In the genomic region with DNA sequence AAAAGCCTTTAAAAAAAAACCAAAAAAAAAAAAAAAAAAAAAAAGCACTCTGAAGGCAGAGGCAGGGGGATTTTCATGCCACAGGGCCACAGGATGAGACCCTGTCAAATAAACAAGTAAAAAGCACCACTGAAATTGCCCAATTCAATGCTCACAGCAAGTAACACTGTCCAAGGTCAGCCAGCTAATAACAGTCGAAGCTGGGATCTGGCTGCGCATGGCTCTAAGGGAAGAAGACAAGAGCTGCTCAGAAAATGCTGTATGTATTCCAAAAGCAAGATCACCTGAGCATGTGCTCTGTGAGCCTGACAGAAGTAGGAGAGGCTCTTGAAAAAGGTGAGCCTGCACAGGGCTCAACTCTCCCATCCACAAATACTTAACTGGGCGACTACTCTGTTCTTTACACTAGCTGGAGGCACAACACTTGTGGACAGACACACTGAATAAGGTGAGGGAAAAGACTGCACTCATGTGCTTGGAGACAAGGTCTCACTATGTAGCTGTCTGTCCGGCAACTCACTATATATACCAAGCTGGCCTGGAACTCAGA, we compare ENCODE assay signal across 9 mouse cellular contexts. TPM values are rescaled to one million over a fixed set of nuclear protein-coding genes. Genes with fewer than 3 reads are reported as not detected.
DNase-seq lines count a peak whose midpoint lies in the region; ATAC-seq lines count a peak whose summit lies in the region.
"Had no signal": no experiment of that assay in that cellular context is flagged by ENCODE, and none has a peak within 500 bp of the region (broad histone marks: within the 10 kb centered on the region; RNA-seq: fewer than 3 reads in every experiment).

No protein-coding gene starts in this region.

- no peak overlapping the region for H3K9ac ChIP-seq in forebrain, embryonic 15.5 days (replicated peaks)
- H3K9ac ChIP-seq in lung, embryonic 16.5 days (ENCODE audit: low read length), result peak overlapping the region; percentile 16
- H3K9ac ChIP-seq in heart, embryonic 15.5 days, result 0 out of 2 replicates have a peak overlapping the region, but pooled peaks have one; percentile 13

- no peak for ATAC-seq in forebrain, embryonic 15.5 days (replicated peaks)
- ATAC-seq in lung, embryonic 16.5 days (ENCODE audit: low read depth), result no peak
- ATAC-seq in heart, embryonic 15.5 days (replicated peaks; ENCODE audit: insufficient number of reproducible peaks, insufficient read depth, low FRiP score, low read depth), result no peak

- DNase-seq in forebrain, embryonic 10.5 days (ENCODE audit: extremely low spot score, low spot score), result no peak
- no peak for DNase-seq in lung, postnatal 36 days
- DNase-seq in B cell, adult 2 months, result no peak
- DNase-seq in retina, embryonic 14.5 days (ENCODE audit: low spot score), result no peak
- DNase-seq: kidney, postnatal 36 days had no signal

- H3K79me2 ChIP-seq in macrophage (ENCODE audit: inconsistent target), result no peaks in the 10 kb centered on the region

- peak overlapping the region; percentile 88 for H3K27ac ChIP-seq in forebrain, embryonic 10.5 days
- H3K27ac ChIP-seq in forebrain, embryonic 15.5 days (replicated peaks), result no peak overlapping the region
- H3K27ac ChIP-seq in lung, embryonic 16.5 days (ENCODE audit: low read length), result peak overlapping the region; percentile 15
- H3K27ac ChIP-seq in heart, embryonic 15.5 days, result peak overlapping the region; percentile 100
- H3K27ac ChIP-seq in macrophage, result peak overlapping the region; percentile 99; the same call in 1 of the 2 replicates

- peak overlapping the region; percentile 74; the same call in 1 of the 2 replicates for H3K4me3 ChIP-seq in forebrain, embryonic 10.5 days
- H3K4me3 ChIP-seq in forebrain, embryonic 15.5 days, result no peak overlapping the region
- H3K4me3 ChIP-seq in lung, embryonic 16.5 days (ENCODE audit: low read length), result no peak overlapping the region
- H3K4me3 ChIP-seq in heart, embryonic 15.5 days, result peak overlapping the region; percentile 96; the same call in 1 of the 2 replicates
- H3K4me3 ChIP-seq in macrophage (ENCODE audit: inconsistent target), result no peak overlapping the region

- H3K36me3 ChIP-seq in forebrain, embryonic 10.5 days (replicated peaks), result no peaks in the 10 kb centered on the region
- no peaks in the 10 kb centered on the region for H3K36me3 ChIP-seq in forebrain, embryonic 15.5 days
- H3K36me3 ChIP-seq in lung, embryonic 16.5 days (ENCODE audit: control insufficient read depth, insufficient read depth, low read length), result no peaks in the 10 kb centered on the region
- no peaks in the 10 kb centered on the region for H3K36me3 ChIP-seq in heart, embryonic 15.5 days
- H3K36me3 ChIP-seq in macrophage (ENCODE audit: inconsistent target), result no peaks in the 10 kb centered on the region

- peaks cover 30% of the 10 kb centered on the region for H3K27me3 ChIP-seq in forebrain, embryonic 10.5 days (ENCODE audit: poor library complexity, severe bottlenecking)
- H3K27me3 ChIP-seq in forebrain, embryonic 15.5 days, result no peaks in the 10 kb centered on the region
- no peaks in the 10 kb centered on the region for H3K27me3 ChIP-seq in lung, embryonic 16.5 days (ENCODE audit: control insufficient read depth, insufficient read depth, low read depth, low read length)
- H3K27me3 ChIP-seq in heart, embryonic 15.5 days, result no peaks in the 10 kb centered on the region

- no peak overlapping the region for H3K4me2 ChIP-seq in forebrain, embryonic 15.5 days (replicated peaks)
- H3K4me2 ChIP-seq in lung, embryonic 16.5 days (ENCODE audit: low read depth, low read length), result peak overlapping the region; percentile 92; the same call in 1 of the 2 replicates
- peak overlapping the region; percentile 88 for H3K4me2 ChIP-seq in heart, embryonic 15.5 days

- WGBS in forebrain, embryonic 10.5 days, result 80% methylated on average over 4 of the region's 4 CpGs
- WGBS in forebrain, embryonic 15.5 days, result 72% methylated on average over 4 of the region's 4 CpGs
- WGBS in lung, embryonic 16.5 days, result 60% methylated on average over 4 of the region's 4 CpGs
- WGBS in heart, embryonic 15.5 days, result 75% methylated on average over 4 of the region's 4 CpGs
- 89% methylated on average over 4 of the region's 4 CpGs for WGBS in macrophage (ENCODE audit: missing documents)

- H3K9me3 ChIP-seq in forebrain, embryonic 10.5 days, result no peaks in the 10 kb centered on the region
- no peaks in the 10 kb centered on the region for H3K9me3 ChIP-seq in forebrain, embryonic 15.5 days
- no peaks in the 10 kb centered on the region for H3K9me3 ChIP-seq in lung, embryonic 16.5 days (ENCODE audit: control insufficient read depth, low read length)
- H3K9me3 ChIP-seq in heart, embryonic 15.5 days (replicated peaks), result no peaks in the 10 kb centered on the region

- peaks cover 54% of the 10 kb centered on the region for H3K4me1 ChIP-seq in forebrain, embryonic 10.5 days
- peaks cover 35% of the 10 kb centered on the region for H3K4me1 ChIP-seq in forebrain, embryonic 15.5 days
- peaks cover 33% of the 10 kb centered on the region for H3K4me1 ChIP-seq in lung, embryonic 16.5 days (replicated peaks; ENCODE audit: control insufficient read depth, insufficient read depth, low read length)
- H3K4me1 ChIP-seq in heart, embryonic 15.5 days (replicated peaks), result peaks cover 69% of the 10 kb centered on the region

RNA-seq across cellular contexts. Expression of a gene that starts 5.2 kb away (rescaled TPM):
- polyA plus RNA-seq in forebrain, embryonic 10.5 days (2016; fragmentation: Nextera tagmentation; extraction: Ambion mirVana), result 9.4 and 11.1 TPM in 2 replicates
- polyA plus RNA-seq in forebrain, embryonic 15.5 days (2015; fragmentation: Nextera tagmentation; extraction: Ambion mirVana), result 20.1 and 21.3 TPM in 2 replicates
- 19.9 and 22.9 TPM in 2 replicates for polyA plus RNA-seq in lung, embryonic 16.5 days (2015; fragmentation: Nextera tagmentation; extraction: Ambion mirVana)
- polyA plus RNA-seq in heart, embryonic 15.5 days (2015; fragmentation: Nextera tagmentation; extraction: Ambion mirVana), result 35.4 and 43.2 TPM in 2 replicates
- 100 to 1,000 TPM in 17 of 26 experiments, 10 to 100 TPM in 9; 29.4 to 174 (median 111) TPM for total RNA-seq in macrophage (2018; cell fraction: chromatin; rRNA removed)
- 10 to 100 TPM; 29.8 to 74.5 (median 47.8) TPM for total RNA-seq in macrophage (2018; cell fraction: cytosol; rRNA removed)
- 100 to 1,000 TPM in 10 of 26 experiments, 10 to 100 TPM in 16; 36.8 to 163 (median 85.6) TPM for total RNA-seq in macrophage (2018; cell fraction: nucleus; rRNA removed)
- polyA plus RNA-seq in macrophage (2018), result 37.8 to 68.1 TPM (median 46.3 TPM) in 3 replicates

RNA-seq across cellular contexts. Expression of a gene that starts 55.2 kb away (rescaled TPM):
- 30.3 and 30.4 TPM in 2 replicates for polyA plus RNA-seq in forebrain, embryonic 10.5 days (2016; fragmentation: Nextera tagmentation; extraction: Ambion mirVana)
- 7.1 and 8.9 TPM in 2 replicates for polyA plus RNA-seq in forebrain, embryonic 15.5 days (2015; fragmentation: Nextera tagmentation; extraction: Ambion mirVana)
- 23.4 and 26.9 TPM in 2 replicates for polyA plus RNA-seq in lung, embryonic 16.5 days (2015; fragmentation: Nextera tagmentation; extraction: Ambion mirVana)
- polyA plus RNA-seq in heart, embryonic 15.5 days (2015; fragmentation: Nextera tagmentation; extraction: Ambion mirVana), result 21.1 and 25.1 TPM in 2 replicates
- 10 to 100 TPM in 8 of 26 experiments, 1 to 10 TPM in 18; 1.6 to 22.0 (median 5.7) TPM for total RNA-seq in macrophage (2018; cell fraction: chromatin; rRNA removed)
- 1 to 10 TPM in 24 of 26 experiments, under 1 TPM in 2; 0.82 to 5.2 (median 2.1) TPM for total RNA-seq in macrophage (2018; cell fraction: cytosol; rRNA removed)
- 10 to 100 TPM in 1 of 26 experiments, 1 to 10 TPM in 25; 1.3 to 14.6 (median 3.6) TPM for total RNA-seq in macrophage (2018; cell fraction: nucleus; rRNA removed)
- polyA plus RNA-seq in macrophage (2018), result 2.5 to 4.1 TPM (median 3.7 TPM) in 3 replicates

RNA-seq across cellular contexts. Expression of a gene that starts 58.9 kb away (rescaled TPM):
- not detected in 2 replicates for polyA plus RNA-seq in forebrain, embryonic 10.5 days (2016; fragmentation: Nextera tagmentation; extraction: Ambion mirVana)
- not detected in 2 replicates for polyA plus RNA-seq in forebrain, embryonic 15.5 days (2015; fragmentation: Nextera tagmentation; extraction: Ambion mirVana)
- not detected in 2 replicates for polyA plus RNA-seq in lung, embryonic 16.5 days (2015; fragmentation: Nextera tagmentation; extraction: Ambion mirVana)
- 0.32 TPM in 1 of 2 replicates, not detected in the other for polyA plus RNA-seq in heart, embryonic 15.5 days (2015; fragmentation: Nextera tagmentation; extraction: Ambion mirVana)
- not detected for total RNA-seq in macrophage (2018; cell fraction: chromatin; rRNA removed)
- not detected for total RNA-seq in macrophage (2018; cell fraction: cytosol; rRNA removed)
- total RNA-seq in macrophage (2018; cell fraction: nucleus; rRNA removed), result not detected
- not detected in 3 replicates for polyA plus RNA-seq in macrophage (2018)

Comparison
In these comparisons a context has a peak if more than half of its experiments do, and no peak if none do; other contexts are left out.
1. H3K4me3 ChIP-seq: peak in forebrain, embryonic 10.5 days (single experiment) and heart, embryonic 15.5 days (single experiment); none in forebrain, embryonic 15.5 days (single experiment), lung, embryonic 16.5 days (single experiment) and macrophage (single experiment).